Mouse (Mus musculus): ENCODE data around the gene Pqlc2. TPM values are rescaled to one million over a fixed set of nuclear protein-coding genes. Genes with fewer than 3 reads are reported as not detected.

Gene Pqlc2
- 7.7 and 15.1 TPM in 2 replicates for polyA plus RNA-seq (2012; ENCODE audit: low replicate concordance)

GRCm38 (mm10) chr4:139310171-139310898 lies at the start of gene Pqlc2, which contains the start of gene Akr7a5:
Pqlc2 (minus strand) TSS chr4:139310708.
Akr7a5 (plus strand) TSS chr4:139310744.

GRCm38 (mm10) chr4:139351931-139352711 lies 41.6 kb upstream of the Pqlc2 start, which contains the start of the genes Mrto4, Emc1 and Ubr4:
Mrto4 (minus strand) TSS chr4:139352576.
Emc1 (plus strand) TSS chr4:139352587.
Ubr4 (plus strand) TSS chr4:139352609.

Other genes with a start within 250 kb of the Pqlc2 start
- gene Htr6, start 235.1 kb downstream of the Pqlc2 start, polyA plus RNA-seq (2012; ENCODE audit: low replicate concordance) = not detected in 2 replicates
- gene Nbl1, start 217.7 kb downstream of the Pqlc2 start, polyA plus RNA-seq (2012; ENCODE audit: low replicate concordance) = 0.99 and 3.0 TPM in 2 replicates
- 8.0 and 24.3 TPM in 2 replicates for gene Minos1, start 179.6 kb downstream of the Pqlc2 start, polyA plus RNA-seq (2012; ENCODE audit: low replicate concordance)
- 47.0 and 50.3 TPM in 2 replicates for gene Capzb, start 117.8 kb downstream of the Pqlc2 start, polyA plus RNA-seq (2012; ENCODE audit: low replicate concordance)
- 31.7 and 49.7 TPM in 2 replicates for gene Akr7a5, start within 50 bp of the Pqlc2 start, polyA plus RNA-seq (2012; ENCODE audit: low replicate concordance)
- gene Mrto4, start 41.9 kb upstream of the Pqlc2 start, polyA plus RNA-seq (2012; ENCODE audit: low replicate concordance) = 65.6 and 121 TPM in 2 replicates
- 3.2 and 10.6 TPM in 2 replicates for gene Emc1, start 41.9 kb upstream of the Pqlc2 start, polyA plus RNA-seq (2012; ENCODE audit: low replicate concordance)
- gene Ubr4, start 41.9 kb upstream of the Pqlc2 start, polyA plus RNA-seq (2012; ENCODE audit: low replicate concordance) = 47.3 and 132 TPM in 2 replicates
- gene Iffo2, start 219.8 kb upstream of the Pqlc2 start, polyA plus RNA-seq (2012; ENCODE audit: low replicate concordance) = 1.1 and 1.4 TPM in 2 replicates

All from leukemia stem cell, adult 10-12 weeks (primary cell).